Mouse (Mus musculus) c-Kit-positive CD71-positive TER-119-positive erythroid progenitor cells, embryonic 14.5 days (primary cell): Measurements from ENCODE around the gene Prom1.
"Not testable (repeated sequence)": the region's sequence is repeated elsewhere in the genome, so short reads cannot be mapped to it uniquely, and the experiment has no call there.

Source experiments
- DNase-seq: peaks from one replicate; pipeline ENCODE4 v3.0.0-alpha.2; 2013; ENCODE audit warnings: low spot score

Prom1 gene

GRCm38 (mm10) chr5:44101231-44102110 lies at the start of gene Prom1:
TSS of gene Prom1 (minus strand) at chr5:44102032.
- no peak for DNase-seq

DNA sequence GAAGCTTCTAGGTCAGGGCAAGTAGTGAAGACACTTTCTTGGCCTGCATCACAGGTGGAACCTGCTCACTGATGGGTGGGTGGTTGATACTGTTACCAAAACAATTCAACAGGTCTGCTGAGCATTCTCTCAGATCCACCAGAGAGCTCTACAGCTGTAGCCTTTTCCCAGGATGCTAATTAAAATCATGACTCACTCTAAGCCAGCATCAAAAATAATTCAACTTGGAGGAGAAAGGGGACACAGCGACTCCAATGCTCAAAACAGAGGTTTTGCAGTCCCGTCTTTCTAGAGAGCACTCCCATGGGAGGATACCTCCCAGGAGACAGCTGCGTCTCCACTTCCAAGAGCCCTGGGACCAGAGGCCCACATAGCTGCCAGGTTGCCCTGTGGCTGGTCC lies 45.9 kb upstream of the Prom1 start:
- DNase-seq = no peak

DNA sequence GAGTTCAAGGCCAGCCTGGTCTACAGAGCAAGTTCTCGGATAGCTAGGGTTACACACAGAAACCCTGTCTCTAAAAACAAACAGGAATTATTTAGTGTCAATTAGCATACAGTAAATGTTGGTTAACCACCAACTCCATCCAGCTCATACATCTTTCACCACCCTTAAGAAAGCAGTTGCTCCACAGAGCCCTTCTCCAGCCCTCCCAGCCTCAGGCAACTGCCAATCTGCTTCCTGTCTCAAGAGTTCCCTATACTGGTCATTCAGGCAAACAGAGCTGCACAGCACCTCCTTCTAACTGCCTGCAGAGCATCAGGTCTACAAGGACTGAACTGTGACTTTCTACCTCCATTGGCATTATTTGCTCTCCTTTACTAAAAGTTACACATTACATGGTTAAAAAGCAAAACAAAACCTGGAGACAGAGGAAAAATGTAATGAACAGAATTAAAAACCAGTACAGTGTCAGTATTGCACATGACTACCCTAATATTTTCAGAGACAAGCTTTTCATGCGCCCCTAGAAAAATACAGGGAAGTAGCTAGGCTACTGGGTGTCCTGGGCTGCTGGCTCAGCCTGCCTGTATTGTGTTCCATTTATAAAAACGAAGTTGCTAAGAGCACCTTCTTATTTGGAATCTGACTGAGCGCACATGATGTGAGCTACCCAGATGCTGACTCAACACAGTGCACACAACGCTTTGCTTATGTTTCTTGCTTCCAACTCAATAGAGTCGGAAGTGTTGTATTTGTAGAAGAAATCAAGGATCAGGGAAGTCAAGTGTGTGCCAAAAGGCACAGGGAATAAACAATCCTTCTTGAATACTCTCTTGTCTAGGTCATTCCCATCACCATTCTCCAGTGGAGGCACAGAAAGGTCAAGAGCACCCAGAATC lies 44.9 kb upstream of the Prom1 start:
- no peak for DNase-seq

GRCm38 (mm10) chr5:44143467-44144235 lies 41.8 kb upstream of the Prom1 start:
- DNase-seq = no peak

GRCm38 (mm10) chr5:44127487-44127886 lies 25.7 kb upstream of the Prom1 start:
- DNase-seq = no peak

- DNase-seq = not testable (repeated sequence)
Measured at GRCm38 (mm10) chr5:44126574-44126973, 24.7 kb upstream of the Prom1 start.

GRCm38 (mm10) chr5:44121390-44121789 lies 19.6 kb upstream of the Prom1 start:
- no peak for DNase-seq

GRCm38 (mm10) chr5:44113138-44113537 lies 11.3 kb upstream of the Prom1 start:
- DNase-seq = no peak

- DNase-seq = no peak
Measured at GRCm38 (mm10) chr5:44109121-44109520, 7.3 kb upstream of the Prom1 start.

- DNase-seq = no peak
Measured at GRCm38 (mm10) chr5:44108125-44108524, 6.3 kb upstream of the Prom1 start.

GRCm38 (mm10) chr5:44105192-44105591 lies 3.4 kb upstream of the Prom1 start:
- no peak for DNase-seq

DNA sequence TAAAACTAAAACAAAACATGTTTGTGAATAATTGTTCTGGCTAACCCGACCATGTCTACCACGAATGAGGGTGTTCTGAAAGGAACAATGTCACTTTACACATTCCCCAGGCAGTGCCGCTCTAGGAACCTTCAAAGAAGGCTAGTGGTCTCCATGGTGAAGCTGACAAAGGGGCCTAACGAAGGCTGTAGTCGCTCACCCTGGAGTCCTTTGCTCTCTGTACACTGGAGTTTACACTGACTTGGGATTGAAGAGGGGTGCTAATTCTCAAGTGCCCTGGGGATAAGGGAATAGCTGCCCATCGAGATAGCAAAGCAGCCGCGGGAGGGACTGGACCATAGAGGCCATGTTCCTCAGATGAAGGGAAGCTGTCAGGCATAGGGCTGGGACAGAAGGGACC lies 2.9 kb upstream of the Prom1 start:
- DNase-seq = no peak

- no peak for DNase-seq
Measured at GRCm38 (mm10) chr5:44104120-44104519, 2.3 kb upstream of the Prom1 start.

GRCm38 (mm10) chr5:44103121-44103520 lies 1.3 kb upstream of the Prom1 start:
- DNase-seq = no peak

DNA sequence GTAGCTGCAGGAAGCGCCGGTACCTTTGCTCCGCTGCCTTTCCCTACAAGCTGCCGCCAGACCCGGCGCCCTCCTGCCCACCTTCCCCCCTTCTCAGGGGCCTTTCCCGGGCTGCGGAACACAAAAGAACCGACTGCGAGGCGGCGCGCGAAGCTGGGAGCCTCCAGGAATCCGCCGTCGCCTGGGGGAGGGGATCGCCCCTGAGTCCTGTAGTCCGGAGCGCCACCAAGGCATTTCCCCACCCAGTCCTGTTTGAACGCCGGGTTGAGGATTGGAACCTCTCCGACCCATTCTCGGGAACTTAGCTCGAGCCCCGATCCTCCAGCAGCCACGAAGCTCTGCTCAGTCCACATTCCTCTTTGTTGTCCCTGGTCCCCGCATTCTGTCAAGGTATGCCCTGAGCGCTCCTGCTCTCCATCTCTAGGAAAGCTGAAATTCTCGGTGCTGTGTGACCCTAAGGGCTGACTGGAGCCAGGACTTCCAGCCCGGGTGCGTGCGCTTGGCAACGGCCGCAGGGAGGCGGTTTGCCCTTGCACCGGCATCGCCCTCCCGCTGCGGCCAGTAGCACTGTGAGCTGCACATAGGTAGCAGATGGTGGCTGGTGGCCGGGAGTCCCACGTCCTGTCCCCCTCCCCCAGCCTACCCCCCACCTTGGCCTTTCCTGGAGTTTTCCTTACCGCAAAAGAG lies 1.1 kb downstream of the Prom1 start:
- no peak for DNase-seq

- no peak for DNase-seq
Measured at GRCm38 (mm10) chr5:44100187-44100543, 1.7 kb downstream of the Prom1 start.

DNA sequence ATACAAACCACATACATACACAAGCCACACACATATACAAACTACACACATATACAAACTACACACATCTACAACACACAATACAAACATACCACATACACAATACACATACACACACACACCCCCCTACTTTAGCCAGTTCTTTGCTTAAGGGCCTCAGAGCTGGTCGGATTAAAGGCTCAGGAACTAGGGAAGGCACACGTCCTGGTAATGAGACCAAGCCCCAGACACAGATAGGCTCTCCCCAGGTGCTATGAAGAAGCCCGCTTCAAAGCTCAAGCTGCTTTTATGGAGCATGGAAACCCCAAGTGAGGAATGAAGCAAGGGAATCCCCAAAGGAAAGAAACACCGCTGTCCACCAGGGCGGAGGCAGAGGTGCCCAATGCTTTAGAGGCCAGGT lies 4.8 kb downstream of the Prom1 start:
- no peak for DNase-seq

- no peak for DNase-seq
Measured at GRCm38 (mm10) chr5:44096106-44096505, 5.7 kb downstream of the Prom1 start.

GRCm38 (mm10) chr5:44095697-44096096 lies 6.1 kb downstream of the Prom1 start:
- no peak for DNase-seq

DNA sequence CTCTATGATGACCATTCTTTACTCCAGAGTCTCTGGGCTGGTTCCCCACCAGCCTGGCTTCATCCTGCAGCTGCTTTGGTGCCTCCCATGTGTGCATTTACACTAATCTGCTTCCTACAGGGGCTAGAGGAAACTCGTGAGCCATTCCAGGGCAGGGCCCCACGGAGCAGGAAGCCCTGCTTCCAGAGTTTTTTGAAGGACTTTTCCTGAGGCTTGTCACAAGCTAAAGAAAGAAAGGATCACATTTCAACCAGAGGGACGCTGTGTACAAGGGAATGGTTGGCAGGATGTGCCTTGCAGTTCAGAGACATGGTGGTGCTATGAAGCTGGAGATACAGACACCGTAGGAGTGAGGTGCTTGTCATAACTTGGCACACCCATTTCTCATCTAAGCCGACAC lies 14.8 kb downstream of the Prom1 start:
- DNase-seq = no peak

GRCm38 (mm10) chr5:44085871-44086270 lies 16.0 kb downstream of the Prom1 start:
- DNase-seq = no peak

GRCm38 (mm10) chr5:44081108-44081507 lies 20.7 kb downstream of the Prom1 start:
- no peak for DNase-seq
